Mouse (Mus musculus) spleen, adult 2 months (tissue): ENCODE results near the gene Slc13a2.

Source experiments
- CTCF ChIP-seq: fragments of 200-500 bp; IDR thresholded peaks from 2 replicates; pipeline ENCODE4 v1.5.1; 2011; ENCODE audit warnings: mild to moderate bottlenecking, inconsistent platforms; ENCODE audit not compliant: insufficient read depth, insufficient read length, insufficient replicate concordance; ENCODE audit errors: extremely low read depth
- POLR2A ChIP-seq: fragments of 200-500 bp; IDR thresholded peaks from 2 replicates; pipeline ENCODE4 v1.6.1; 2011; ENCODE audit warnings: low read depth, low read length, inconsistent platforms

- TF ChIP-seq POLR2A = no peak
- no peak for TF ChIP-seq CTCF
Observed at GRCm38 (mm10) chr11:78427655-78428054, 5.6 kb upstream of the Slc13a2 start.
